8 mouse cellular contexts compared by ENCODE assay signal in genomic region chr14:44989751-44990150, GRCm38 (mm10). TPM values are rescaled to one million over a fixed set of nuclear protein-coding genes. Genes with fewer than 3 reads are reported as not detected.
A peak's percentile ranks its signal among the peaks of the same experiment; 100 is the strongest.
DNase-seq lines count a peak whose midpoint lies in the region; ATAC-seq and TF ChIP-seq lines count a peak whose summit lies in the region.

No protein-coding gene starts in this region.

- 17% methylated on average over 4 of the region's 4 CpGs for WGBS in forebrain, embryonic 13.5 days
- 34% methylated on average over 4 of the region's 4 CpGs for WGBS in liver, embryonic 12.5 days (ENCODE audit: insufficient replicate concordance)
- 41% methylated on average over 4 of the region's 4 CpGs for WGBS in stomach, embryonic 15.5 days

- no peak overlapping the region for H3K27ac ChIP-seq in testis, adult 2 months (ENCODE audit: control insufficient read depth, insufficient read depth, low read depth, low read length)
- H3K27ac ChIP-seq in forebrain, embryonic 13.5 days, result no peak overlapping the region
- no peak overlapping the region for H3K27ac ChIP-seq in liver, embryonic 12.5 days
- H3K27ac ChIP-seq in stomach, embryonic 15.5 days, result no peak overlapping the region

- H3K27me3 ChIP-seq in testis, adult 2 months (ENCODE audit: control insufficient read depth, insufficient read depth, low read length), result no peaks in the 10 kb centered on the region
- peaks cover 23% of the 10 kb centered on the region for H3K27me3 ChIP-seq in forebrain, embryonic 13.5 days
- H3K27me3 ChIP-seq in liver, embryonic 12.5 days (replicated peaks), result peaks cover 25% of the 10 kb centered on the region
- 0 out of 2 replicates have a peak, but pooled peaks cover 4% of the 10 kb centered on the region for H3K27me3 ChIP-seq in stomach, embryonic 15.5 days (replicated peaks)

- no peaks in the 10 kb centered on the region for H3K36me3 ChIP-seq in testis, adult 2 months (ENCODE audit: control insufficient read depth, insufficient read depth, low read length)
- no peaks in the 10 kb centered on the region for H3K36me3 ChIP-seq in forebrain, embryonic 13.5 days (ENCODE audit: poor library complexity, severe bottlenecking)
- H3K36me3 ChIP-seq in liver, embryonic 12.5 days, result no peaks in the 10 kb centered on the region
- no peaks in the 10 kb centered on the region for H3K36me3 ChIP-seq in stomach, embryonic 15.5 days

- DNase-seq in testis, postnatal 14 days (ENCODE audit: low spot score), result no peak
- no peak for DNase-seq in gastrocnemius, adult 18-20 months (ENCODE audit: low spot score)
- no peak for DNase-seq in kidney, adult 11 months
- DNase-seq in kidney, postnatal 10 days, result no peak

- ATAC-seq in forebrain, embryonic 13.5 days, result no peak; the same call in 1 of the 2 replicates
- no peak for ATAC-seq in liver, embryonic 12.5 days
- no peak for ATAC-seq in stomach, embryonic 15.5 days (ENCODE audit: insufficient read depth, low FRiP score, low read depth)

- peak overlapping the region; percentile 60; the same call in 1 of the 2 replicates for H3K9ac ChIP-seq in forebrain, embryonic 13.5 days
- no peak overlapping the region for H3K9ac ChIP-seq in liver, embryonic 12.5 days
- H3K9ac ChIP-seq in stomach, embryonic 15.5 days, result peak overlapping the region; percentile 19; the same call in 1 of the 2 replicates

- peaks cover 8% of the 10 kb centered on the region for H3K4me1 ChIP-seq in testis, adult 2 months (ENCODE audit: control insufficient read depth, insufficient read depth, low read length)
- H3K4me1 ChIP-seq in forebrain, embryonic 13.5 days, result peaks cover 13% of the 10 kb centered on the region
- peaks cover 15% of the 10 kb centered on the region for H3K4me1 ChIP-seq in liver, embryonic 12.5 days
- H3K4me1 ChIP-seq in stomach, embryonic 15.5 days, result peaks cover 11% of the 10 kb centered on the region; the same call in 1 of the 2 replicates

- peak overlapping the region; percentile 38 for H3K4me3 ChIP-seq in testis, adult 2 months (ENCODE audit: control insufficient read depth, low read depth, low read length)
- H3K4me3 ChIP-seq in forebrain, embryonic 13.5 days, result peak overlapping the region; percentile 49
- peak overlapping the region; percentile 50 for H3K4me3 ChIP-seq in liver, embryonic 12.5 days
- H3K4me3 ChIP-seq in stomach, embryonic 15.5 days (replicated peaks), result peak overlapping the region; percentile 47

- peak overlapping the region; percentile 85 for H3K4me2 ChIP-seq in forebrain, embryonic 13.5 days
- peak overlapping the region; percentile 68 for H3K4me2 ChIP-seq in liver, embryonic 12.5 days
- peak overlapping the region; percentile 79 for H3K4me2 ChIP-seq in stomach, embryonic 15.5 days

- no peak for TF ChIP-seq CTCF in testis, adult 2 months (IDR thresholded peaks at IDR 0.05; ENCODE audit: control insufficient read depth, insufficient read depth, insufficient replicate concordance, low read depth, low read length)

- no peaks in the 10 kb centered on the region for H3K9me3 ChIP-seq in forebrain, embryonic 13.5 days (replicated peaks)
- H3K9me3 ChIP-seq in liver, embryonic 12.5 days (replicated peaks), result no peaks in the 10 kb centered on the region
- no peaks in the 10 kb centered on the region for H3K9me3 ChIP-seq in stomach, embryonic 15.5 days

- no peak for TF ChIP-seq POLR2A in testis, adult 2 months (IDR thresholded peaks at IDR 0.05; ENCODE audit: control insufficient read depth, low read depth, low read length)

RNA-seq across cellular contexts. Expression of gene Ptger2, which starts 1.8 kb away (rescaled TPM):
- polyA plus RNA-seq in testis, adult 2 months (2012; rRNA removed), result 0.14 and 0.25 TPM in 2 replicates
- 0.05 and 0.25 TPM in 2 replicates for polyA plus RNA-seq in forebrain, embryonic 13.5 days (2015; fragmentation: Nextera tagmentation; extraction: Ambion mirVana)
- polyA plus RNA-seq in liver, embryonic 12.5 days (2016; fragmentation: Nextera tagmentation; extraction: Ambion mirVana), result 0.39 and 0.50 TPM in 2 replicates
- 1.8 and 2.0 TPM in 2 replicates for polyA plus RNA-seq in stomach, embryonic 15.5 days (2015; fragmentation: Nextera tagmentation; extraction: Ambion mirVana)
- under 1 TPM in 1 of 2 experiments, not detected in 1; 0.09 TPM for total RNA-seq in gastrocnemius, adult 18-20 months (2021)
